Mouse (Mus musculus) embryonic facial prominence, embryonic 11.5 days (tissue): ENCODE results near the gene Dyrk3. TPM values are rescaled to one million over a fixed set of nuclear protein-coding genes. Genes with fewer than 3 reads are reported as not detected.

Source experiments
- ATAC-seq: fragments of 200-750 bp; cut with Nextera tagmentation; replicated peaks from 2 replicates; pipeline ENCODE4 v1.8.0; 2017; ENCODE audit warnings: low read depth; ENCODE audit not compliant: insufficient number of reproducible peaks, low FRiP score, low TSS enrichment
- DNase-seq: peaks from one replicate; pipeline ENCODE4 v3.0.0-alpha.2; 2015; ENCODE audit warnings: low spot score
- H3K27ac ChIP-seq: fragments of 300-500 bp; sonication (generic); replicated peaks from 2 replicates; pipeline ENCODE4 v1.5.1; 2014; ENCODE audit warnings: mild to moderate bottlenecking, low read depth, low read length, control low read depth
- H3K27me3 ChIP-seq: fragments of 300-500 bp; sonication (generic); 2 replicates; pipeline ENCODE4 v1.6.1; 2014; ENCODE audit warnings: mild to moderate bottlenecking, low read length, moderate library complexity, mixed read lengths; ENCODE audit not compliant: control insufficient read depth, insufficient read depth
- H3K36me3 ChIP-seq: fragments of 300-500 bp; sonication (generic); replicated peaks from 2 replicates; pipeline ENCODE4 v1.6.1; 2014; ENCODE audit warnings: low read depth, mild to moderate bottlenecking, low read length, moderate library complexity, mixed read lengths; ENCODE audit not compliant: control insufficient read depth, insufficient read depth
- H3K4me1 ChIP-seq: fragments of 300-500 bp; sonication (generic); 2 replicates; pipeline ENCODE4 v1.6.1; 2014; ENCODE audit warnings: low read length, mixed read lengths; ENCODE audit not compliant: control insufficient read depth, insufficient read depth
- H3K4me2 ChIP-seq: fragments of 300-500 bp; sonication (generic); 2 replicates; pipeline ENCODE4 v1.6.1; 2014; ENCODE audit warnings: low read depth, mild to moderate bottlenecking, control low read depth, low read length, moderate library complexity
- H3K4me3 ChIP-seq: fragments of 300-500 bp; sonication (generic); 2 replicates; pipeline ENCODE4 v1.5.1; 2014; ENCODE audit warnings: low read depth, low read length, control low read depth
- H3K9ac ChIP-seq: fragments of 300-500 bp; sonication (generic); replicated peaks from 2 replicates; pipeline ENCODE4 v1.6.1; 2014; ENCODE audit warnings: mild to moderate bottlenecking, control low read depth, low read length
- H3K9me3 ChIP-seq: fragments of 300-500 bp; sonication (generic); replicated peaks from 2 replicates; pipeline ENCODE4 v1.6.1; 2016; ENCODE audit warnings: mild to moderate bottlenecking, low read length, inconsistent platforms, mixed read lengths; ENCODE audit not compliant: control insufficient read depth
- WGBS: fragments of 180-500 bp; shearing (Covaris S2); extraction: QIAGEN DNeasy Blood & Tissue Kit; methylation state at CpG from one replicate; pipeline ENCODE4 v1.1.7; 2014; 5-methylcytosine and 5-hydroxymethylcytosine counted together
- polyA plus RNA-seq: library from polyadenylated mRNA; unstranded; fragments of >200 nt; fragmentation: Nextera tagmentation; extraction: Ambion mirVana; gene quantifications from 2 replicates; pipeline ENCODE4 v1.2.1, GENCODE M21; 2014

Gene Dyrk3
- polyA plus RNA-seq, 1 experiment from 2014 or later, result 6.5 TPM

DNA sequence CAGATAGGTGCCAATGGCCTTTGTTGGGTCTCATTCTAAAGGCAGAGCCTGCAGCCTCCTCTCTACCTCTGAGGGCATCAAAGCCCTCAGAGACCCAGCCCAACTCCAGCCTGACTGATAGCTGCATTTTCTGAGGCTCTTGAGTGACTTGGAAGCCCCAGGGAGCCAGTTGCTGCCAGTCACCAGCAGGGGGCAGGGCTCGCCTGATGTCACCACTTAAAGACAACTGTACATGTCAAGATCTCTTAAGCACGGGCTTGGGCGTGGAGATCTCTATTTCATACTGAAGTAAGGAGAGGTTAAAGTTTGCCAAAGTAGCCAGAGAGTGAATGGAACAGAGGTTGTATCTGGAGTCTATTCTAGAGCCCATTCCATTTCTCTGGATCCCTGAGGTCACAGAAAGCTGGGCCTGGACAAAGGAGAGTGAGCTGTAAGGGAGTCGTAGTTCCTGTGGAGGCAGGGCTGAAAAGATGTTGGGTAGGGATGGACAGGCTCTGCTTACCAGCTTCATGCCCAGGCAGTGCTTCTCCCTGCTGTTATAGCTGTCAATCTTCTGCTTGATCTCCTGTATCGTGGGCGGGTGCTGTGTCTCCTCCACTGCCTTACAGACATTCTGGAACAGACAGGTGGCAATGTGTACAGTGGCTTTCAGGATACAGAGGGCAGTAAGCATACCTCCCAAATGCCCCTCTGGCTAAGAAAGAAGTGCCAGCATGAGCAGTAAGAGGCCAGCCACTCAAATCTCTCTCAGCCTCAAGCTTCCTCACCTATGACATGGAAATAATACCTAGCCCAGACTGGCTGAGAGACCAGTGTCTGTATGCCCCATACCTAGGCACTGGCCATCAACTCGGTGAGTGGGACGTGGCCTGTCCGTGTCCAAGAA lies 43.7 kb upstream of the Dyrk3 start:
- DNase-seq (peak; percentile 80), ATAC-seq (0 out of 2 replicates have a peak, but pooled peaks have one; percentile 32)
- no peaks in the 10 kb centered on the region for H3K27me3 ChIP-seq
- no peak overlapping the region for H3K9ac ChIP-seq
- no peaks in the 10 kb centered on the region; the same call in none of the 2 replicates for H3K36me3 ChIP-seq
- no peak overlapping the region for H3K4me2 ChIP-seq
- WGBS, result 69% methylated on average over 9 of the region's 9 CpGs
- no peaks in the 10 kb centered on the region for H3K9me3 ChIP-seq
- no peak overlapping the region for H3K4me3 ChIP-seq
- H3K4me1 ChIP-seq, result no peaks in the 10 kb centered on the region
- no peak overlapping the region for H3K27ac ChIP-seq

DNA sequence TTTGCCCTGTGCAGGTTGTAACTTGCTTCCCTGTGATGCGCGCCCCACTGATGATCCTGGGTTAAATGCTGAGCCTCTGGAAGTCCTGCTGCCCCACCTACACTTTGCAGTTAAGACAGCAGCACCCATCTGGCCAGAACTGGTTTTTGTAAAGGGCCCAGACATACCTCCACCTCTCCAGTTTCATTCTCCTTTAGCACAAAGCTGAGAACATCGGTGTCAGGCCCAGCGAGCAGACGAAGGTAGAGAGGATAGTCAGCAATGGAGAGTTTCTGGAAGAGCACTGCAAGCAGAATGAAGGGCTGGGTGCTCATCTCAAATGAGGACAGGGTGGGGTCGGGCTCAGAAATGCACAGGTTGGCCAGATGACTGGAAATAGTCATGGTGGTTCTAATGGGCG lies 42.2 kb upstream of the Dyrk3 start:
- ATAC-seq (no peak), DNase-seq (no peak)
- Histone ChIP-seq H3K4me1 (no peaks in the 10 kb centered on the region), H3K27me3 (no peaks in the 10 kb centered on the region), H3K4me3 (no peak overlapping the region), H3K36me3 (no peaks in the 10 kb centered on the region; the same call in none of the 2 replicates), H3K27ac (no peak overlapping the region), H3K4me2 (no peak overlapping the region), H3K9me3 (no peaks in the 10 kb centered on the region), H3K9ac (no peak overlapping the region)
- WGBS, result 97% methylated on average over 7 of the region's 7 CpGs

GRCm38 (mm10) chr1:131178083-131178482 lies 39.9 kb upstream of the Dyrk3 start:
- DNase-seq (no peak), ATAC-seq (no peak)
- Histone ChIP-seq H3K4me1 (no peaks in the 10 kb centered on the region), H3K4me3 (no peak overlapping the region), H3K36me3 (peaks cover 4% of the 10 kb centered on the region), H3K27ac (no peak overlapping the region), H3K9ac (no peak overlapping the region), H3K27me3 (no peaks in the 10 kb centered on the region), H3K4me2 (no peak overlapping the region), H3K9me3 (no peaks in the 10 kb centered on the region)
- 69% methylated on average over 5 of the region's 5 CpGs for WGBS

DNA sequence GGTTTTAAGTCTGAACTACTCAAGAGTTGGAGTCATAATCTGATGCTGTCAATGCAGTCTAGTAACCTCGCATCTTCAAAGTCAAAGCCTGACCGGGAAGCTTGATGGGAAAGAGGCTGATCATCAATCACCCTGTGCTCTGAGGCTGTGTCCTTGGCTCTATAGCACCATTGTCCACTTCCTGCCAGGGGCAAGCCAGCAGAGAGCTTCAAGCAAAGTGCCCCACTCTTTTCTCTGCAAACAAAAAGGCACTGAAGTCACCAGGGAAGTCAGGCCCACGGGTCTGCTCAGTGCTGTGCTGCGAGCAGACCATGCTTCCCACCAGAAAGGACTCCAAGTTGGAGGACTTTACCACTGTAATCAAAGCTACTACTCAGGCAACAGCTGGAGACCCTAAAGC lies 39.1 kb upstream of the Dyrk3 start:
- Histone ChIP-seq H3K9ac (no peak overlapping the region), H3K27me3 (no peaks in the 10 kb centered on the region), H3K36me3 (peaks cover 4% of the 10 kb centered on the region), H3K4me3 (no peak overlapping the region), H3K9me3 (no peaks in the 10 kb centered on the region), H3K4me2 (no peak overlapping the region), H3K4me1 (no peaks in the 10 kb centered on the region), H3K27ac (no peak overlapping the region)
- ATAC-seq (no peak), DNase-seq (no peak)
- 72% methylated on average over 4 of the region's 4 CpGs for WGBS

GRCm38 (mm10) chr1:131175819-131176218 lies 37.7 kb upstream of the Dyrk3 start:
- no peak overlapping the region for H3K4me3 ChIP-seq
- 96% methylated on average over 8 of the region's 8 CpGs for WGBS

DNA sequence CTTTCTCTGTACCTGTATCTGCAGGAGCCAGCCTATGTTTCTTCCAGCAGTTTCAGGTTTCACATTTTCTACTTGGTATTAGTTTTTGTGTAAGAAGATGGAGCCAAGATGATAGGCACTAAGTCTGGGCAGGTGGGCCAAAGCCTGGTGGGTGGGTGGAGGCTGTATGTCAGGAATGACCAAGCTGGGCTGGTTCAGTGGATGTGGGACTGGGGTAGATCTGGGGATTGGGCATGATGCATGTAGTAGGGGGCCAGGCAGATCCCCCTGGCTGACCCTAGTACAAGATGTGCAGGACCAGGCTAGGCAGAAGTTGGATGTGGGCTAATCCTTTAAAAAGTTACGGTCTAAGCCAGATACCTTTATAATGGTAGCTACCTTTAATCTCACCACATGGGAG lies 37.0 kb upstream of the Dyrk3 start:
- Histone ChIP-seq H3K27ac (no peak overlapping the region), H3K4me1 (no peaks in the 10 kb centered on the region), H3K9ac (no peak overlapping the region), H3K27me3 (no peaks in the 10 kb centered on the region), H3K36me3 (peaks cover 8% of the 10 kb centered on the region), H3K4me3 (no peak overlapping the region), H3K9me3 (no peaks in the 10 kb centered on the region), H3K4me2 (no peak overlapping the region)
- DNase-seq (no peak), ATAC-seq (no peak)
- 100% methylated on average over 1 of the region's 1 CpGs for WGBS

More at GRCm38 (mm10) chr1:131175819-131176218, 37.7 kb upstream of the Dyrk3 start:
- Histone ChIP-seq H3K4me2 (no peak overlapping the region), H3K4me1 (no peaks in the 10 kb centered on the region), H3K36me3 (peaks cover 8% of the 10 kb centered on the region), H3K9me3 (no peaks in the 10 kb centered on the region), H3K27ac (no peak overlapping the region), H3K27me3 (no peaks in the 10 kb centered on the region), H3K9ac (no peak overlapping the region)
- ATAC-seq (no peak), DNase-seq (no peak)

- Histone ChIP-seq H3K9me3 (no peaks in the 10 kb centered on the region), H3K27me3 (no peaks in the 10 kb centered on the region), H3K4me1 (no peaks in the 10 kb centered on the region), H3K27ac (no peak overlapping the region), H3K36me3 (peaks cover 8% of the 10 kb centered on the region), H3K4me2 (no peak overlapping the region), H3K4me3 (no peak overlapping the region), H3K9ac (no peak overlapping the region)
- no peak for DNase-seq
- WGBS, result 92% methylated on average over 12 of the region's 12 CpGs
- ATAC-seq, result no peak
Observed at GRCm38 (mm10) chr1:131174299-131174861, 36.2 kb upstream of the Dyrk3 start.

- Histone ChIP-seq H3K36me3 (peaks cover 8% of the 10 kb centered on the region), H3K4me3 (no peak overlapping the region), H3K27ac (no peak overlapping the region), H3K27me3 (no peaks in the 10 kb centered on the region), H3K4me1 (no peaks in the 10 kb centered on the region), H3K9ac (no peak overlapping the region), H3K4me2 (no peak overlapping the region), H3K9me3 (no peaks in the 10 kb centered on the region)
- no peak for DNase-seq
- WGBS, result 92% methylated on average over 6 of the region's 6 CpGs
- no peak for ATAC-seq
Observed at GRCm38 (mm10) chr1:131173809-131174208, 35.7 kb upstream of the Dyrk3 start.
